Mouse (Mus musculus): ENCODE results near the gene Igfbp7.

- TF ChIP-seq CTCF (IDR thresholded peaks at IDR 0.05) (no peak), EP300 (IDR thresholded peaks at IDR 0.05) (no peak)
These were observed 22.6 kb downstream of the Igfbp7 start for GRCm38 (mm10) chr5:77385221-77385620.
